Mouse (Mus musculus): ENCODE measurements at regions not wholly inside any gene's neighbourhood (a gene's known extent, or its start where the extent isn't known, plus 50 kb on each side); places are given as distances from the start of the nearest gene placed in this dataset.

DNA sequence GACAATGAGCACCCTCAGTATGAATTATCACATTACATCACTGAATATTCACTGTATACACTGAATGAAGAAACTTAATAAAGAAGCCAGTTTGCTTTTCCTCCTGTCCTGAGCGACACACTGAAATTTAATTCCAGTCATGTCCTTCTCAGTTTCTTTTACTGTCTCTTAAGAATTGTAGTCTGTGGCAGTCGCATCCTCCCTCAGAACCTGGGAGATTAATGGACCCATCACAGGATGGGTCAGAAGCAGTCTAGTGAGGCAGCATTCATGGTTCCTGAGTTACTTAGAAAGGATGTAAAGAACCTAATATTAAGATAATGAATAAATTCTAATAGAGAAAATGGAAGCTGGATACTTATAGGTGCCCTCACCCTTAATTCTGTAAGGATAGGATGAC is 349.5 kb downstream of the Tmem135 start:
- no peak for TF ChIP-seq EP300 (optimal IDR thresholded peaks at IDR 0.05)
- no peak for TF ChIP-seq CTCF (IDR thresholded peaks at IDR 0.05; ENCODE audit: low read depth)

Data from stomach, postnatal 0 days (tissue).